Mouse (Mus musculus): Measurements from ENCODE around the gene Uck1.

DNA sequence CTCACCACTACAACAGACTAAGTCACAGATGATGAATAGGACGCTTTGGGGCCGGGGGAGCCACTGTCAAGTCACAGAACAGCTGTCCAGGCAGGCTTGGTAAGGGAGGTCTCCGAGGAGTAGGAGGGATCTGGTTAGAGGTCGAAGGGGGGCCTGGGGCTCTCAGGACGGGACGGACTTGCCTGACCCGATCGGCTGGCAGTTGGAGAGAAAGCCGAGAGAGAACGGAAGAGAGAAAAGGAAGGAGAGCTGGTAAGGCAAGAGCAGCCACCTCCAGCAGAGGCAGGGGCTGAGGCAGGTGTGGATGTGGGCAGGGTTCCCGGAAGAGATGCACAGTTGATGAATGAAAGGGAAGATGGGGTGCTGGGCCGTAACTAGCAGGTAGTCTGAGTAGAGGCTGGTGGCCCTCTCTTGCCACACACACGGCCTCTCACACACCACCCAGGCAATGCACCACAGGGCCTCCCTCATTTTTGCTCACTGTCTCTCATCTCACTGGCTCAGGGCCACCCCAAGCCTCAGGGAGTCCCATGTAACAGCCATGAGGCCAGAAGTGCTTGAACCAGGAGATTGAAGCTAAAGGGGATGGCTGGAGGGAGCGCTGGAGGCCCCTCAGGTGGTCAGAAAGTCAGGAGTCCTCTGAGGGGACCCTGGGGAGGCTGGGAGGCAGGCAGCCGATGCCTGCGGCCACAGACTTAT lies 49.1 kb upstream of the Uck1 start:
- TF ChIP-seq CTCF (IDR thresholded peaks at IDR 0.05; ENCODE audit: control insufficient read depth, insufficient read depth, insufficient read length): no peak
- TF ChIP-seq MYOD1 (IDR thresholded peaks at IDR 0.05; ENCODE audit: control insufficient read depth, insufficient read length, low read depth): no peak
- no peak for TF ChIP-seq MYOG (IDR thresholded peaks at IDR 0.05; ENCODE audit: control insufficient read depth, extremely low read depth, insufficient read length)
- TF ChIP-seq MAX (IDR thresholded peaks at IDR 0.05): no peak
- no peak for TF ChIP-seq USF1 (IDR thresholded peaks at IDR 0.05; ENCODE audit: low read depth)
